Mouse (Mus musculus): ENCODE measurements at regions not wholly inside any gene's neighbourhood (a gene's known extent, or its start where the extent isn't known, plus 50 kb on each side); places are given as distances from the start of the nearest gene placed in this dataset.
A peak's percentile ranks its signal among the peaks of the same experiment; 100 is the strongest.

DNA sequence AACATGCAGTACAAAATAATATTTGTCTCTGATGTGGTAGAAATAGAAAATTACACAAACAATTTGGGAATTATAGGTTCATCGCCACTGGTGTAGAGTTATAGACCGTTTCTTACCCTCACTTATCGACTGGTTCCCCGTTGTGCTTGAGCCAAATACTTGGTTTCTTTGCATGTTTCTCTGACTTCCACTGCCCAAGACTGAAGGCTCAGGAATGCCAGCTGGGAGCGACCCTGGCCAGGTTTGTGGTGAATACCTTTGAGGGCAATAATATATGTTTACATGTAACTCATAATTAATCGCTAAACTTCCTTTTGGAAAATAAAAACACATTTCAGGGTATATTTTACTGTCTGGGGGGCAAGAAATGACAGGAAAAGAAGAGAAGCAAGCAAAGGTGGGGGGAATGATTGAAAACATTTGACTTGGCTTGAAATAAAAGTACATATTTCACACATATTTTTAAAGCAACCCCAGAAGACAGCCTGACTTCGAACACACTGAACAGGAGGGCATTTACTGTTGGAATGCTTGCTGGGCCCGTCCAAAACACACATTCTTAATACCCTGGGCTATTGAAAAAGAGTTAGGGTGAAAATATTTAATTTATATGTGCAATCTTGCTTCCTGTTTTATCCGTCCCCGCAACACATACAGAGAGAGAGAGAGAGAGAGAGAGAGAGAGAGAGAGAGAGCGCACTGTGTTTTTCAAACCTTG is 75.3 kb upstream of the Ccn2 start:
- Histone ChIP-seq H3K27me3 (no peaks in the 10 kb centered on the region), H3K4me3 (replicated peaks) (no peak overlapping the region), H3K4me1 (no peaks in the 10 kb centered on the region), H3K4me2 (replicated peaks) (no peak overlapping the region), H3K36me3 (no peaks in the 10 kb centered on the region), H3K9ac (no peak overlapping the region), H3K9me3 (replicated peaks) (no peaks in the 10 kb centered on the region), H3K27ac (replicated peaks) (no peak overlapping the region)
- ATAC-seq (ENCODE audit: insufficient number of reproducible peaks, low FRiP score, low TSS enrichment, low read depth), result peak; percentile 70
- 58% methylated on average over 11 of the region's 11 CpGs for WGBS

DNA sequence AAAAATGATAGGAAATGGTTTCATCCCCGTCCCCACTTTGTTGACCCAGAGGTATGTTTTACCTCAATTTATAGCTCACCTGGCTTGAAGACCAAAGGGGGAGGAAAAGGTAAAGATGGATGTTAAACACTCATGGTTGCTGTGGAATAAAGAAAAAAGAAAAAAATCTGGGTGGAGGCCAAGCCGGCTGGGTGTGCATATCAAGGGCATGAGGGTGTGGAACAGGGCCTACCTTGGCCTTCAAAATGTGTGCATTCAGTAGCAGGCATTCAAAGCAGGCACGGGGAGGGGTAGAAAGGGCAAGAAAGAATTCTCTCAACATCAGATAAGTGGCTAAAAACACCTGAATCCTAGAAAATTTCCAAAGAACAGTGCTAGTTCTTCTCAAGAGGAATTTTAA is 74.7 kb upstream of the Ccn2 start:
- Histone ChIP-seq H3K4me1 (no peaks in the 10 kb centered on the region), H3K27ac (replicated peaks) (no peak overlapping the region), H3K4me2 (replicated peaks) (no peak overlapping the region), H3K27me3 (no peaks in the 10 kb centered on the region), H3K9ac (no peak overlapping the region), H3K9me3 (replicated peaks) (no peaks in the 10 kb centered on the region), H3K36me3 (no peaks in the 10 kb centered on the region), H3K4me3 (replicated peaks) (no peak overlapping the region)
- no peak; the same call in 1 of the 2 replicates for ATAC-seq (ENCODE audit: insufficient number of reproducible peaks, low FRiP score, low TSS enrichment, low read depth)
- 74% methylated on average over 3 of the region's 3 CpGs for WGBS

DNA sequence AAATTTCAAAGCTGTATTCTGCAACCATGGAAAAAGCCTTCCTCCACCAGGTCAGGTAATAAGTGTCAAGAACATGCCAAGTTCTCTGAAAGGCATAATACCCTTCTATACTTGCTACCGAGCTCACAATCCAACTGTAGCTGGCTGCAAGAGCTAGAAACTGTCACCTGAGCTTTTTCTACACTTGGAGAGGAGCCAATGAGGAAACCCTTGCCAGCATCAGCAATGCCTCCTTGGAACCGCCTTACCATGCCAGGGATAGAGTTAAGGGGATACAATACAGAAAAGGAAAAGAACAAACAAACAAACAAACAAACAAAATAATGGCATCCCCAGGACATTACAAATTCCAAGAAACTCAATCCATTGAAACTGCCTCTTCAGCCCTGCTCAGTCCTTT is 62.5 kb upstream of the Ccn2 start:
- H3K4me1 ChIP-seq, result no peaks in the 10 kb centered on the region
- 66% methylated on average over 2 of the region's 2 CpGs for WGBS
- no peak for ATAC-seq (ENCODE audit: insufficient number of reproducible peaks, low FRiP score, low TSS enrichment, low read depth)
- H3K27me3 ChIP-seq, result no peaks in the 10 kb centered on the region
- H3K4me2 ChIP-seq (replicated peaks), result no peak overlapping the region
- no peak overlapping the region for H3K27ac ChIP-seq (replicated peaks)
- no peak overlapping the region for H3K9ac ChIP-seq
- H3K36me3 ChIP-seq, result no peaks in the 10 kb centered on the region
- H3K4me3 ChIP-seq (replicated peaks), result no peak overlapping the region
- no peaks in the 10 kb centered on the region for H3K9me3 ChIP-seq (replicated peaks)

DNA sequence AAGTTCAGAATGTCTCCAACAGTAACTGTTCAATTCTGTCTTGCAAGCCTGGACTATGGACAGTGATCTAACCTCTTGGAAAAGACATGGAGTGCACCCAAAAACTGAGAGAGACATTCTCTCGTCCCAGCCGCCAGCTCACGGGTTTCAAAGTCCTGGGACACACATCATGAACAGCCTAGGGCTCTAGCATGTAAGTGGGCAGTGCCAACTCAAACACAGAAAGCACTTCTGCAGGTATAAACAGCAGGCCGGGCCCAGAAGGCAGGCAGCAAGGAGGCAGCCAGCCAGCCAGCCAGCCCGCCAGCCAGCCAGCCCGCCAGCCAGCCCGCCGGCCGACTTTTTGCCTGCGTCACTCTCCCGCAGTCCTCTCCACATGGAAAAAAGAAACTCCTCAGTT is 60.3 kb upstream of the Ccn2 start:
- H3K4me2 ChIP-seq (replicated peaks), result no peak overlapping the region
- no peaks in the 10 kb centered on the region for H3K27me3 ChIP-seq
- H3K9me3 ChIP-seq (replicated peaks), result no peaks in the 10 kb centered on the region
- no peaks in the 10 kb centered on the region for H3K36me3 ChIP-seq
- no peak overlapping the region for H3K4me3 ChIP-seq (replicated peaks)
- no peak overlapping the region for H3K9ac ChIP-seq
- no peaks in the 10 kb centered on the region for H3K4me1 ChIP-seq
- ATAC-seq (ENCODE audit: insufficient number of reproducible peaks, low FRiP score, low TSS enrichment, low read depth), result no peak
- H3K27ac ChIP-seq (replicated peaks), result 0 out of 2 replicates have a peak overlapping the region, but pooled peaks have one; percentile 3
- 88% methylated on average over 11 of the region's 11 CpGs for WGBS

DNA sequence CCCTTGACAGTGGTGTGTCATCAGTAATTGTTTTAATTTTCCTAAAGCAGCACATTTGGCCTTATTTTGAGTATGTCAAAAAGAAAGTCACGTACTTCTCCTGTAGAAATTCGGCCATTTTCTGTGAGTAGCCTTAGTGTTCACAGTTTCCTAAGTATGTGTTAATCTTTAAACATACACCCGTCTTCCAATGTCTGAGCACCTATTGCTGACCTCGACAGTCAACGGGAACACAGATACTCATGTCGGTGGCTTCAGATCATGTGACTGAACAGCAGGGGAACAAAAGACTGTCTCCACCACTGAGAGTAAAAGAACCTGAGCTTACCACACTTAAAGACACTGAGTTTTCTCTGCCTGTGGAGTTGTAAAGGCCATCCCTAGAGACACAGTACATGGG is 59.8 kb upstream of the Ccn2 start:
- Histone ChIP-seq H3K36me3 (no peaks in the 10 kb centered on the region), H3K4me1 (no peaks in the 10 kb centered on the region), H3K9ac (no peak overlapping the region), H3K4me2 (replicated peaks) (no peak overlapping the region), H3K27me3 (no peaks in the 10 kb centered on the region), H3K9me3 (replicated peaks) (no peaks in the 10 kb centered on the region), H3K4me3 (replicated peaks) (no peak overlapping the region), H3K27ac (replicated peaks) (no peak overlapping the region)
- ATAC-seq (ENCODE audit: insufficient number of reproducible peaks, low FRiP score, low TSS enrichment, low read depth), result no peak
- 84% methylated on average over 6 of the region's 6 CpGs for WGBS

DNA sequence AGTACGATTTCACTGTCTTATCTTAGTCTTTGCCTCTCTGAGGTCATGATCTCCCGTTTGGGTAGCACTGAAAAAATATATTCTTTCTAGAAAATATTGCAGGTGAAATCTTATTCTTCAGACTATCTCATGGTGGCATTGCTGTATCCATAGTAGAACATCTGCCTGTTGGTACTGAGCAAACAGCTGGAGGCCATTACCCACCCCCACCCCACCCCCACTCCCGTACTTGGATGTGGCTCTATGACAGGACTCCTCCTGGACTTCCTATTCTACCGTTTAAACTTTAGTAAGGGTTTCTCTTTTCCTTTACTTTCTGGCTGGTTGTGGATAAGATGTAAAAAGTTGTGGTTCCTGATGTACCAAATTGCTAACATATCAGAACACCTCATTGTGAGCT is 53.3 kb upstream of the Ccn2 start:
- ATAC-seq (ENCODE audit: insufficient number of reproducible peaks, low FRiP score, low TSS enrichment, low read depth), result no peak
- H3K27ac ChIP-seq (replicated peaks), result no peak overlapping the region
- H3K27me3 ChIP-seq, result no peaks in the 10 kb centered on the region
- H3K4me3 ChIP-seq (replicated peaks), result no peak overlapping the region
- H3K4me2 ChIP-seq (replicated peaks), result no peak overlapping the region
- 58% methylated on average over 4 of the region's 4 CpGs for WGBS
- no peaks in the 10 kb centered on the region for H3K36me3 ChIP-seq
- H3K9me3 ChIP-seq (replicated peaks), result no peaks in the 10 kb centered on the region
- H3K4me1 ChIP-seq, result no peaks in the 10 kb centered on the region
- no peak overlapping the region for H3K9ac ChIP-seq
